Mouse (Mus musculus) forebrain, embryonic 12.5 days (tissue): Measurements from ENCODE around the gene Btnl2. TPM values are rescaled to one million over a fixed set of nuclear protein-coding genes. Genes with fewer than 3 reads are reported as not detected.

Source experiments
- ATAC-seq: fragments of 200-750 bp; cut with Nextera tagmentation; 2 replicates; pipeline ENCODE4 v1.8.0; 2017; ENCODE audit warnings: moderate TSS enrichment; ENCODE audit not compliant: low FRiP score
- H3K27ac ChIP-seq: fragments of 300-500 bp; sonication (generic); 2 replicates; pipeline ENCODE4 v1.5.1; 2016; ENCODE audit warnings: mild to moderate bottlenecking
- H3K27me3 ChIP-seq: fragments of 300-500 bp; sonication (generic); 2 replicates; pipeline ENCODE4 v1.6.1; 2016; ENCODE audit warnings: mild to moderate bottlenecking
- H3K36me3 ChIP-seq: fragments of 300-500 bp; sonication (generic); replicated peaks from 2 replicates; pipeline ENCODE4 v1.6.1; 2016; ENCODE audit warnings: mild to moderate bottlenecking
- H3K4me1 ChIP-seq: fragments of 300-500 bp; sonication (generic); 2 replicates; pipeline ENCODE4 v1.6.1; 2016
- H3K4me2 ChIP-seq: fragments of 300-500 bp; sonication (generic); 2 replicates; pipeline ENCODE4 v1.6.1; 2016; ENCODE audit warnings: mild to moderate bottlenecking, moderate library complexity
- H3K4me3 ChIP-seq: fragments of 300-500 bp; sonication (generic); replicated peaks from 2 replicates; pipeline ENCODE4 v1.5.1; 2016; ENCODE audit warnings: mild to moderate bottlenecking
- H3K9ac ChIP-seq: fragments of 300-500 bp; sonication (generic); 2 replicates; pipeline ENCODE4 v1.6.1; 2016; ENCODE audit warnings: mild to moderate bottlenecking
- H3K9me3 ChIP-seq: fragments of 300-500 bp; sonication (generic); 2 replicates; pipeline ENCODE4 v1.6.1; 2016
- WGBS: fragments of 180-500 bp; shearing (Covaris S2); methylation state at CpG from one replicate; pipeline ENCODE4 v1.1.7; 2016; 5-methylcytosine and 5-hydroxymethylcytosine counted together
- polyA plus RNA-seq: library from polyadenylated mRNA; unstranded; fragments of >200 nt; fragmentation: Nextera tagmentation; extraction: Ambion mirVana; gene quantifications from 2 replicates; pipeline ENCODE4 v1.2.1, GENCODE M21; 2016

Btnl2 gene
- polyA plus RNA-seq, 1 experiment from 2014 or later, result not detected

GRCm38 (mm10) chr17:34316697-34317096 is 37.9 kb upstream of the Btnl2 start:
- H3K27ac ChIP-seq, result no peak overlapping the region
- no peaks in the 10 kb centered on the region for H3K4me1 ChIP-seq
- no peak overlapping the region for H3K4me2 ChIP-seq
- 79% methylated on average over 2 of the region's 2 CpGs for WGBS
- H3K27me3 ChIP-seq, result peaks cover 4% of the 10 kb centered on the region; the same call in 1 of the 2 replicates
- H3K36me3 ChIP-seq, result no peaks in the 10 kb centered on the region
- no peak overlapping the region for H3K4me3 ChIP-seq
- ATAC-seq, result no peak
- no peak overlapping the region for H3K9ac ChIP-seq
- no peaks in the 10 kb centered on the region for H3K9me3 ChIP-seq

- 67% methylated on average over 2 of the region's 2 CpGs for WGBS
- no peak for ATAC-seq
Observed at GRCm38 (mm10) chr17:34317275-34317674, 37.3 kb upstream of the Btnl2 start.

GRCm38 (mm10) chr17:34325436-34325835 is 29.2 kb upstream of the Btnl2 start, which contains the start of gene H2-Eb2:
Gene H2-Eb2, plus strand, starts transcription at chr17:34325665.
- Histone ChIP-seq H3K4me2 (no peak within 1 kb of the TSS), H3K4me3 (no peak within 1 kb of the TSS), H3K9me3 (no peaks in the 10 kb centered on the region), H3K9ac (no peak within 1 kb of the TSS), H3K4me1 (no peaks in the 10 kb centered on the region), H3K27me3 (no peaks in the 10 kb centered on the region), H3K27ac (no peak within 1 kb of the TSS), H3K36me3 (no peaks in the 10 kb centered on the region)
- WGBS, result 52% methylated on average over 4 of the region's 4 CpGs
- ATAC-seq, result no peak

More at GRCm38 (mm10) chr17:34317275-34317674, 37.3 kb upstream of the Btnl2 start:
- Histone ChIP-seq H3K27me3 (peaks cover 4% of the 10 kb centered on the region; the same call in 1 of the 2 replicates), H3K4me2 (no peak overlapping the region), H3K4me3 (no peak overlapping the region), H3K9ac (no peak overlapping the region), H3K36me3 (no peaks in the 10 kb centered on the region), H3K9me3 (no peaks in the 10 kb centered on the region), H3K27ac (no peak overlapping the region), H3K4me1 (no peaks in the 10 kb centered on the region)

GRCm38 (mm10) chr17:34326373-34326772 is 28.2 kb upstream of the Btnl2 start:
- no peak for ATAC-seq
- Histone ChIP-seq H3K36me3 (no peaks in the 10 kb centered on the region), H3K4me1 (no peaks in the 10 kb centered on the region), H3K4me2 (no peak overlapping the region), H3K27ac (no peak overlapping the region), H3K9me3 (no peaks in the 10 kb centered on the region), H3K4me3 (no peak overlapping the region), H3K9ac (no peak overlapping the region), H3K27me3 (no peaks in the 10 kb centered on the region)
- 79% methylated on average over 3 of the region's 3 CpGs for WGBS

GRCm38 (mm10) chr17:34329807-34330206 is 24.8 kb upstream of the Btnl2 start:
- no peaks in the 10 kb centered on the region for H3K9me3 ChIP-seq
- ATAC-seq, result no peak
- H3K4me3 ChIP-seq, result no peak overlapping the region
- H3K36me3 ChIP-seq, result no peaks in the 10 kb centered on the region
- no peaks in the 10 kb centered on the region for H3K4me1 ChIP-seq
- 87% methylated on average over 2 of the region's 2 CpGs for WGBS
- no peak overlapping the region for H3K4me2 ChIP-seq
- H3K27ac ChIP-seq, result no peak overlapping the region
- H3K27me3 ChIP-seq, result 0 out of 2 replicates have a peak, but pooled peaks cover under 1% of the 10 kb centered on the region
- H3K9ac ChIP-seq, result no peak overlapping the region

GRCm38 (mm10) chr17:34331200-34331599 is 23.4 kb upstream of the Btnl2 start:
- Histone ChIP-seq H3K36me3 (no peaks in the 10 kb centered on the region), H3K27ac (no peak overlapping the region), H3K27me3 (peaks cover 9% of the 10 kb centered on the region; the same call in 1 of the 2 replicates), H3K4me3 (no peak overlapping the region), H3K9ac (no peak overlapping the region), H3K4me1 (no peaks in the 10 kb centered on the region), H3K4me2 (no peak overlapping the region), H3K9me3 (no peaks in the 10 kb centered on the region)
- 90% methylated on average over 1 of the region's 1 CpGs for WGBS
- ATAC-seq, result no peak

- H3K27ac ChIP-seq, result no peak overlapping the region
- no peak overlapping the region for H3K4me3 ChIP-seq
- H3K36me3 ChIP-seq, result no peaks in the 10 kb centered on the region
- no peak overlapping the region for H3K9ac ChIP-seq
- H3K9me3 ChIP-seq, result no peaks in the 10 kb centered on the region
- H3K27me3 ChIP-seq, result peaks cover 10% of the 10 kb centered on the region
- 49% methylated on average over 3 of the region's 3 CpGs for whole genome bisulfite sequencing
- H3K4me2 ChIP-seq, result no peak overlapping the region
- ATAC-seq, result no peak
- no peaks in the 10 kb centered on the region for H3K4me1 ChIP-seq
Observed at GRCm38 (mm10) chr17:34340619-34341402, 13.8 kb upstream of the Btnl2 start.

- 88% methylated on average over 4 of the region's 4 CpGs for WGBS
- peaks cover 10% of the 10 kb centered on the region for H3K27me3 ChIP-seq
- H3K27ac ChIP-seq, result no peak overlapping the region
- no peak overlapping the region for H3K4me3 ChIP-seq
- no peaks in the 10 kb centered on the region for H3K9me3 ChIP-seq
- no peak overlapping the region for H3K4me2 ChIP-seq
- no peak for ATAC-seq
- H3K36me3 ChIP-seq, result no peaks in the 10 kb centered on the region
- no peaks in the 10 kb centered on the region for H3K4me1 ChIP-seq
- H3K9ac ChIP-seq, result no peak overlapping the region
Observed at GRCm38 (mm10) chr17:34344882-34345281, 9.7 kb upstream of the Btnl2 start.

- peaks cover 10% of the 10 kb centered on the region for H3K27me3 ChIP-seq
- WGBS, result 84% methylated on average over 7 of the region's 7 CpGs
- ATAC-seq, result no peak
- no peak overlapping the region for H3K27ac ChIP-seq
- no peak overlapping the region for H3K9ac ChIP-seq
- no peaks in the 10 kb centered on the region for H3K36me3 ChIP-seq
- no peaks in the 10 kb centered on the region for H3K9me3 ChIP-seq
- no peak overlapping the region for H3K4me3 ChIP-seq
- H3K4me2 ChIP-seq, result no peak overlapping the region
- H3K4me1 ChIP-seq, result no peaks in the 10 kb centered on the region
Observed at GRCm38 (mm10) chr17:34345486-34345885, 9.1 kb upstream of the Btnl2 start.

GRCm38 (mm10) chr17:34346041-34346440 is 8.6 kb upstream of the Btnl2 start:
- ATAC-seq, result no peak
- Histone ChIP-seq H3K27ac (no peak overlapping the region), H3K36me3 (no peaks in the 10 kb centered on the region), H3K9ac (no peak overlapping the region), H3K4me2 (no peak overlapping the region), H3K4me1 (no peaks in the 10 kb centered on the region), H3K27me3 (peaks cover 10% of the 10 kb centered on the region), H3K9me3 (no peaks in the 10 kb centered on the region), H3K4me3 (no peak overlapping the region)
- 78% methylated on average over 3 of the region's 3 CpGs for WGBS

GRCm38 (mm10) chr17:34347606-34348308 is 6.9 kb upstream of the Btnl2 start:
- Histone ChIP-seq H3K36me3 (no peaks in the 10 kb centered on the region), H3K4me2 (no peak overlapping the region), H3K9me3 (no peaks in the 10 kb centered on the region), H3K4me1 (no peaks in the 10 kb centered on the region), H3K27ac (no peak overlapping the region), H3K4me3 (no peak overlapping the region), H3K27me3 (peaks cover 10% of the 10 kb centered on the region), H3K9ac (no peak overlapping the region)
- no peak for ATAC-seq
- WGBS, result 77% methylated on average over 6 of the region's 6 CpGs

- H3K9me3 ChIP-seq, result no peaks in the 10 kb centered on the region
- H3K27ac ChIP-seq, result no peak overlapping the region
- H3K4me3 ChIP-seq, result no peak overlapping the region
- no peak for ATAC-seq
- no peaks in the 10 kb centered on the region for H3K4me1 ChIP-seq
- 7% methylated on average over 4 of the region's 4 CpGs for WGBS
- no peak overlapping the region for H3K4me2 ChIP-seq
- H3K36me3 ChIP-seq, result no peaks in the 10 kb centered on the region
- H3K27me3 ChIP-seq, result peaks cover 9% of the 10 kb centered on the region
- H3K9ac ChIP-seq, result no peak overlapping the region
Observed at GRCm38 (mm10) chr17:34349429-34349828, 5.2 kb upstream of the Btnl2 start.
